Mouse (Mus musculus): ENCODE data around the gene Skap1.
"Not testable (repeated sequence)": the region's sequence is repeated elsewhere in the genome, so short reads cannot be mapped to it uniquely, and the experiment has no call there.

Gene Skap1

DNA sequence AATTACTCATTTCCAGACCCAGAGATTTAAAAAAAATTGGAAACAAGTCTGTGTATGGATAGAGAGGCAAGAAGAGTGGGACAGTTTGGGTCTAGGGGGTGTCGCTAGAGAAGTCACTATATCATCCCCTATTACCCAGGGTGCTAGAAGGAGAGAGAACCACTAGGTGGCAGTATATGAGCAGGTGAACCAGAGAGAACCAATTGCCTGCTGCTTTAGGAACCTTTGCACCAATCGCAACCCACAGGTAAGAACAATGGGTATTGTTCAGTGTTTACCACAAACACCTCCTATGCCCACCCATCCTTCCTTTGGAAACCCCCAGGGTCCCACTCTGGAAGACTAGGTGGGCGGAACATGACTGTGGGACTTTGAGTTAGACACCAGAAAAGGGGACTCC is 295.6 kb downstream of the Skap1 start:
- DNase-seq: peak; percentile 51

- no peak for DNase-seq
These were observed 297.6 kb downstream of the Skap1 start for GRCm38 (mm10) chr11:96761984-96762383.

DNA sequence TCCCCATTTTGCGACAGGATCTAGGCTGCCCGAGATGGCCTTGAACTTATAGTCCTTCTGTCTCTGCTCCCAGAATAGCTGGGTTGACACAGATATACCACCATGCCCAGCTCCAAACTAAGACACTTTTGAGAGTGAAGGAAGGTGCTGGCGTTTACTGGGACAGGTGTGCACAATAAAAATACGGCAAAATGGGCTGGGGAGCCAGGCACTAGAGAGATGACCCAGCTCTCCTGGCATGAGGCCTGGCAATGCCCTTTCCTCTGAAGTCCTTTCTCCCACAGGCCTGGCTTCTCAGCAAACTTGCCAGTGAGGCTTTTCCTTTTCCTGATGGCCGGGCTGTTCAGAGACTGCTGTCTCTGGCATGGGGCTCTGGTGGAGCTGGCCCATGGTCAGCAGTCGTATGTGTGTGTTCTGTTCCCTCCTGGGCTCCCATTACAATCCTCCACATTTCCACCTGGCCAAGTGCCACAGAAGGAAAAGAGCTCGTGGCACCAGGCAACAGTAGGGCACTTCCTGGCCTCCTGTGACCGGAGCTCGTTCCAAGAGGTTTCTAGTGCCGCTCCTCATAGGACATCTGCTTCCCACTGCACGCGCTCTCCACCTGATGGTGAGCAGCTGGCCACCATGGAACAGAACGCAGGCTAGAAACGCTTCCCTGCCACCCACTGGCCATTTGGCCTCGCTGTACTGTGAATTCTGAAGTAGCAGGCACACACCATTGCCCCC is 298.5 kb downstream of the Skap1 start:
- peak; percentile 92 for DNase-seq

- DNase-seq: no peak
These were observed 300.3 kb downstream of the Skap1 start for GRCm38 (mm10) chr11:96764511-96765350.

- DNase-seq: no peak
These were observed 301.3 kb downstream of the Skap1 start for GRCm38 (mm10) chr11:96765645-96766044.

DNA sequence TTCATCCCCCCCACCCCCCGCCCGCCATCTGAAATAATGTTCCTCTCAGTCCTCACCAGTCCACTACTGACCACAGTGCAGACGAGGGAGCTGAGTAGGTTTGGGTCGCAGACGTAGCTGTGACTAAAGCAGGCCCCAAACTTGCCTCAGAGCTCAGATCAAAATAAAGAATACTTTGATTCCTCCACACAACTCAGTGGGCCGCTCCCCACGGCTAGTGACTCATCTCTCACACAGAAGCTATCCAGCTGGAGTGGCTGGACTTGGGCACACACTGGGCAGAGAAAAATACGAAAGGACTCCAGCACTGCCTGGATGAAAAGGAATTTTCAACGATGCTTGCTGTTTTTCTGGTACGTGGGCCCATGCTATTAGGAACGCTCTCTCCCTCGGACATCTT is 302.2 kb downstream of the Skap1 start:
- DNase-seq: no peak

DNA sequence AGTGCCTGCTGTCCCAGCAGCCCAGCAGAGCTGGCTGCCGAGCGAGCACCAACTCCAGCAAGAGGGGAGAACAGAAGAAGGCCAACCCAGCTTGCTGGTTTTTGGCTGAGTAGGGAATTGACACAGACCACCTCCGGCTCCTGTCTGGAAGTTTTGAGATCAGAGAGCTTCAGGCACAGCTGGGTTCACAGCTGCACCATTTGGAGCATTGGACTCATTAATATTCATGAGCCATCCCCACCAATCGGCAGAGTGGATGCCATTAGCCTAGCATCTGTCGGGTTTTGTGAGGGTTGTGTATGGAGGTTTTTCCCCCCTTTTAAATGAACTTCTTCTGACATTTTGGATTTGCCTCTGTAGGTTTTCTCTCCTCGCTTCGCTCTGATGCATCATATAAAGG is 302.7 kb downstream of the Skap1 start:
- no peak for DNase-seq

DNA sequence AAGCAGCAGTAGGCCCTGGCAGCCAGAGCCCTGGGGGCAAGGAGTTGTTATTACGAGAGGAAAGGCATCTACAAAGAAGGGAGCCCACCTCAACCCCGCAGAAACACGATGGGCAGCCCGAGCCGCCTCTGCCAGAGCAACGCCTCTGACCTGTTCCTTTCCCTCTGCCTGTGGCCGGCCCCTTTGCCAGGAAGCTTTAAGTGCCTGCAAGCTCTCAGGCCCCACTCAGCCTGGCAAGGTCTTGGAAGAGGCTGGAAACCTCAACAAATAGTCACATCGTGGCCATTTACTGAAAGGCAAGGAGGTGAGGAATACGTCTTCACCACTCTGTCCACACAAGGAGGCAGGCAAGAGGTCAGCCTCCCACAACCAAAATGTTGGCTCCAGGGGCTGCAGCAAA is 303.8 kb downstream of the Skap1 start:
- no peak for DNase-seq

DNA sequence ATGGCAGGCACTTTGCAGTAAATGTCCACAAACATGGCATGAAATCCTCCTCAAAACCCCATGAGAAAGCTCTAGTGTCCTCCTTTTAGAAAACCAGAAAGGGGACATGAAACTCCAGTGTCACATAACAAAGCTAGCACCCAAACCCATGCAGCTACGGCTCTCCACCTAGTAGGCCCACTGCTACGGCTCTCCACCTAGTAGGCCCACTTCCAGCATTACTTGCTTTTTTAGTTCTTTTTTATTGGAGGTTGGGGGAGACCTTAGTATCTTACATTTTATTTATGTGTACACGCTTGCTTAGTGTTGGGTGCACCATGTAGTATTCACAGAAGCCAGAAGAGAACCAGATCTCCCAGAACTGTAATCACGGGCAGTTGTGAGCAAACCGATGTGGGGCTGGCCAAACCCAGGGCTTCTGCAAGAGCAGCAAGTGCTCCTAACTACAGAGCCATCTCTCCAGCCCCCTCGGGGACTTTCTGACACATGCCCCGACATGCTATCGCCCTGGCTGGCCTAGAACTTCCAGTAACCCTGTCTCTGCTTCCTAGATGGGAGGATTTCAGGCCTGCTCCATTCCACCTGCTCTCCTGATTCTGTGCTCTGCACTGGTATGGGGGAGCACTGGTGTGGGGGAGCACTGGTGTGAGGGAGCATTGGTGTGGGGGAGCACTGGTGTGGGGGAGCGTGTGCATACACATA is 307.0 kb downstream of the Skap1 start:
- DNase-seq: no peak

DNA sequence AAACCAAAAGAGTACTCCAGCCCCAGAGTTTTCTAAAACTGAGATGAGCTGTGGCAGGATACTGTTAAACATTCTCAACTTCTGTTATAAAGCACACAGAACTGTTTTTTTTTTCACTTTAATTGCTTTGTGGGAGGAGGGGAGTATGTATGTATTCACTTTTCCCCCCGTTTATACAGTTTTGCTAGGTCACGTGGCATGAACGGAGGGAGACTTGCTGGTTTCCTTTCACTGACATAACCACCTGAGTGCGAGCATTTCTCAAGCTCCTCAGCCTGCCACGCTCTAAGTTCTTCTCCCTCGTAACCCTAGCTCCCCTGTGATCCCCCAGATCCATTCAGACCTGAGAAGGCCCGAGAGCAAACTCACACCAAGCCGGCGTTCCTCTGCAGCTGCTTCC is 308.0 kb downstream of the Skap1 start:
- no peak for DNase-seq

DNA sequence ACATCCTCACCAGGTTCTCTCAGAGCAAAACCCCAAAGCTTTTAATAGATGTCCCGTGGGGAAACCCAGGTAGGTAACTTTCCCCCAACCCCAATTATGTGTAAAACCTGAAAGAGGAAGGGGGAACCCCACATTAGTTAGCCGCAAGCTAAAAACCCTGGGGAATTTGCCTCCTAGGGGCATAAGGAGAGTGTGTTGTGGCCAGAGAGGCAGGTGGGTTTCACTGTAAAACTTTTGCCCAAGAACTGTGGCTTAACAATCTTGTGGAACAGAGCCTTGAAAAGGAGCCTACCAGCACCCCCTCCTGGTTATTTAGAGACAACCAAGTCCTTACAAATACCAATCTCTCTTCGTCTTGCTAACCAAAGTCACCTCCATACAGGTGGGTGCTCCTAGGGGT is 310.1 kb downstream of the Skap1 start:
- DNase-seq: no peak

- DNase-seq: no peak
These were observed 310.7 kb downstream of the Skap1 start for GRCm38 (mm10) chr11:96775063-96775462.

- DNase-seq: no peak
These were observed 311.3 kb downstream of the Skap1 start for GRCm38 (mm10) chr11:96775665-96776064.

DNA sequence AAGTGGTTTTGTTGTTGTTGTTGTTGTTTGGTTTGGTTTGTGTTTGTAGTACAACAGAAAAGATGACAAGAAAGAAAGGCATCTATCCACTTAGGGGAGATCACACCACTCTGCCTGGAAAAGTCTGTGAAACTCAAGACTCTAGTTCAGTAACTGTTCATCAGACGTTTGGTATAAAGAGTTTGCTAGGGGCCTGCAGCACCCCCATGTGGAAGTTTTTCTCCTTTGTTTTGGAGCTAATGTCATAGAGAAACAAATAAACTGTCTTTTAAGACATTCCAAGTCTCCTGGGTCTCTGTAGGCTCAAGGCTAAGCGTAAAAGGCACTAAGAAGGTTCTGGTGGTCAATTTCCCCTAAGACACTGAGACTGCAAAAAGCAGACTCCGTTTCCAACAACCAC is 311.7 kb downstream of the Skap1 start:
- no peak for DNase-seq

- DNase-seq: peak; percentile 100
These were observed 312.9 kb downstream of the Skap1 start, which contains the start of gene Snx11 for GRCm38 (mm10) chr11:96776968-96777962. TSS of gene Snx11 (minus strand) at chr11:96777559.

DNA sequence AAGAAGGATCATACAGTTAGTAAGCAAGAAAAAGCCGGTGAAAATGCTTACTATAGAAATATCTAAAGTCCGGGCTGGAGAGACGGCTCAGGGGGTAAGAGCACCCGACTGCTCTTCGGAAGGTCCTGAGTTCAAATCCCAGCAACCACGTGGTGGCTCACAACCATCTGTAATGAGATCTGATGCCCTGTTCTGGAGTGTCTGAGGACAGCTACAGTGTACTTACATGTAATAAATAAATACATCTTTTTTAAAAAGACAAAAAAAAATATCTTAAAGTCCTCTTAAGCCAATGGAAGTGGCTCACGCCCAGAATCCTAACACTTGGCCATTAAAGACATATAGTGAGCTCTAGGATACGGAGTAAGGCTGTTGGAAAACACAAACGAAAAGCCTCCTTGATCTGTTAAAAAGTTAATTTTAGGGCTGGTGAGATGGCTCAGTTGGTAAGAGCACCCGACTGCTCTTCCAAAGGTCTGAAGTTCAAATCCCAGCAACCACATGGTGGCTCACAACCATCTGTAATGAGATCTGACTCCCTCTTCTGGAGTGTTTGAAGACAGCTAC is 313.8 kb downstream of the Skap1 start:
- DNase-seq: not testable (repeated sequence)

GRCm38 (mm10) chr11:96780306-96780705 is 315.9 kb downstream of the Skap1 start:
- no peak for DNase-seq

- no peak for DNase-seq
These were observed 317.0 kb downstream of the Skap1 start for GRCm38 (mm10) chr11:96781425-96781824.

DNA sequence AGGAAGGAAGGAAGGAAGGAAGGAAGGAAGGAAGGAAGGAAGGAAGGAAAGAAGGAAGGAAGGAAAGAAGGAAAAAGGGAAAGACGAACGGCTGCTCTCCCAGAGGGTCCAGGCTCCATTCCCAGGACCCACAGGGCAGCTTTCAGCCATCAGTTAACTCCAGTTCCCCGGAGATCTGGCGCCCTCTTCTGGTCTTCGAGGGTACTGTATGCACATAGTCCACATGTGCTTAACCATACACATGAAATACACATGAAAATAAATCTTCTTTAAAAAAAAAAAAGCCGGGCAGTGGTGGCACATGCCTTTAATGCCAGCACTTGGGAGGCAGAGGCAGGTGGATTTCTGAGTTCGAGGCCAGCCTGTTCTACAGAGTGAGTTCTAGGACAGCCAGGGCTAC is 320.5 kb downstream of the Skap1 start:
- DNase-seq: not testable (repeated sequence)

- no peak for DNase-seq
These were observed 322.5 kb downstream of the Skap1 start for GRCm38 (mm10) chr11:96786731-96787450.
